Mouse (Mus musculus) layer of hippocampus, adult 9-10 months (tissue): ENCODE data around the gene Pcgf2.
"Not testable (repeated sequence)": the region's sequence is repeated elsewhere in the genome, so short reads cannot be mapped to it uniquely, and the experiment has no call there.

ENCODE experiments used
- DNase-seq: peaks from one replicate; pipeline ENCODE4 v3.0.0; 2022; ENCODE audit warnings: low spot score

Gene Pcgf2

DNA sequence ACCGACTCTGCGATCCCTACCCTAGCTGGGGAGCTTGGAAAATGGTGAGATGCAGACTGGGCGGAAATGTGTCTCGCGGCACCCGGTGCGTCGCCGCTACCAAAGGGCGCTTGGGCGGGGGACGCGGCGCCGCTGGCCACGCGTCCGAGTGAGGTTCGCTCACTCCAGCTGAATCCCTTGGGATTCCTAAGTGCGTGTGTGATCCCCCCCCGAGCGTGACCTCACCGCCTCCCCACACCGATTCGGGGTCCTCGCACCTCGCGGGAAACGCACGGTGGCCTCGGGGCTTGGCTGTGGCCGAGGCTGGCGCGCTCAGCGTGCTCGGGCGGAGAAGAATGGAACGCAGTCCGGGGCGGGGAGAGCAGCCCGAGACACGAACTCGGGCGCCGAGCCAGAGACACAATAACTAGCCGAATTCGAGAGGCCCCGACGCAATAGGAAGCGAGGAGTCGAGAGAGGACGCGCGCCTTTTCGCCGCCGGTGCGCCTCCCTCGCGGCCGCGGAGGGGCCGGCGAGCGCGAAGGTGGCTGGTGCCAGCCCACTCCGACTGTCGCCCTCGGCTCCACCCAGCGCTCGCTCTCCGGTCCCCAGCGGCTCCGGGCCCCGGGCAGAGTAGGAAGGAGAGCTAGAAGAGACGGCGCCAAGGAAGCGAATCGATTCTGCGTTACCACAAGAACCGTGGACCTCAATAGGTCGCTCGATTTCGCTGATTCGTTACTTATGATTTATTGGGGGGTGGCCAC, at the start of gene Pcgf2:
Gene Pcgf2 (minus strand): TSS at position 495 of the 743 bp plus-strand sequence.
- DNase-seq, result no peak

DNA sequence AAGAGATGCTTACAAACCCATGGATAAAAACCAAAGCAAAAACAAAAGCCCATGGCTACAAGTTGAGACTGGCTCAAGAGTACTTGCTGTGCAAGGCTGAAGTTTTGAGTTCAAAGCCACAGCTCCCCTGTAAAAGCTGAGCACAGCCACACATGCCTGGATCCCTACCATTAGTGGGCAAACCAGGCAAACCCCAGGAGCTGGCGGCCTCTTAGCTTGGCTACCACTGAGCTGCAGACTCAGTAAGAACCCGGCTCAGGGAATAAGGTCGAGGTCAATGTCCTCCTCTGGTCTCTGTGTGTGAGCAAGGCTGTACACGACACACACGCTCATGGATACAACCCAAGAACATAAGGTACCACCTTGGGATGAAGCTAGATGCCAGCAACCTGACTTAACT, 48.2 kb upstream of the Pcgf2 start:
- no peak for DNase-seq

DNA sequence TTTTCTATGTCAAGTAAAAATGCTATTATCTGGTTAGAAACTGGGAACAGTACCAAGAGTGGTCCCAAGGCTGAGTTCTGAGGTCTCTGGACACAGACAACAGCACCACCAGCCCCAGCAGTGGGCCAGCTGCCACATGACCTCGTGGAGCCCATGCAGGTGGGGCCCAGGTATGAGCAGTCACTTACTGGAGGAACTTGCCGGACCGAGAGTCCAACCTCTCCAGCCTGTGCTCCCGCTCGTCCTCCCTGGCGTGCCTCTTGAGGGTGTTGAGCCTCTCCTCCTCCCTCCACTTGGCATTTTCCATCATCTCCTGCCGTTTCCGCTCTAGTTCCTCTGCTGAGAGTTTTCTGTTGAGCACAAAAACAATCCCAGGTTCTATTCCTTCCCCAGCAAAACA, 47.5 kb upstream of the Pcgf2 start:
- no peak for DNase-seq

DNA sequence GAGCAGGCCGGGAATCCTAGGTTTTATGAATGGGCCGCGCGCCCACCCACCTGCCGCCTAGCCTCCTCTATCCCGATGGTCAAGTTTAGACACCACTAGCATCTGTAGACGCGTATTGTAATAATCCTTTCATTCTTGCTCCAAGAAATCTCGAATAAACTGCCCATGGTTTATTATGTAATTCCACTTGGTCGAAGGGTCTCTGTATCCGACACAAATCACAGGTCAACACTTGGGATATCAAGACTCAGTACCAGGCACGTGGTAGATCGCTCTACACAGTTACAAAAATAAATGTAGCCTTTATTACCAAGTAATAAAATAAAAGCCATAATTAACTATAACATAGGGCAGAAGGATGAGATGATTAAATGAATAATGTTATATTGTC, 45.0 kb upstream of the Pcgf2 start:
- no peak for DNase-seq

DNA sequence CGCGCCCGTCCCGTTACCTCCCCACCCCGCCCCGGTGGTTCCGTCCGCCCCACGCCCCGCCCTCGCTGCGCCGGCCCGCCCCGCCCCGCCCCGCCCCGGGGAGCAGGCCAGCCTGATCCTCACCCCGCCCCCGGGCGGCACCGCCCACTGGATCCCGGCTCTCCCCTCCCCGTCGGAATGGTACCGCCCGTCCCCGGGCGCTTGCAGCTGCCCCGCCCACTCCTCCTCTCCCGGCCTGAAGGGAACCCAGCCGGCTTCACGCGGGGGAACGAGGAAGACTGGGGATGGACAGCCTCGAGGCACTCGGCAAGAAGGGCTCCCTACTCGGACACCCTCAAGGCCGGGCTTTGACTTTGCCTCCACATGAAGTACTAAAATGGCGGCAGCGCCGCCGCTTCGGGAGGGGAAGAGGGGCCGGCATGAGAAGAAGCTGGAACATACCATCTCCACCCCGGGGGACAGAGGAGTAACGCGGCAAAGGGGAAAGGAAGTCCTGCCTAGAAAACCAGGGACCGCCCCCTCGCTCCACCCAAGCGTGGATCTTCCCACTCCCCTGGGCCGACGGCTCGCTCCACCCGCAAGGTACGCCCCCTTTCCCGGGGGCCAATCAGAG, 44.5 kb upstream of the Pcgf2 start:
- peak; percentile 96 for DNase-seq

DNA sequence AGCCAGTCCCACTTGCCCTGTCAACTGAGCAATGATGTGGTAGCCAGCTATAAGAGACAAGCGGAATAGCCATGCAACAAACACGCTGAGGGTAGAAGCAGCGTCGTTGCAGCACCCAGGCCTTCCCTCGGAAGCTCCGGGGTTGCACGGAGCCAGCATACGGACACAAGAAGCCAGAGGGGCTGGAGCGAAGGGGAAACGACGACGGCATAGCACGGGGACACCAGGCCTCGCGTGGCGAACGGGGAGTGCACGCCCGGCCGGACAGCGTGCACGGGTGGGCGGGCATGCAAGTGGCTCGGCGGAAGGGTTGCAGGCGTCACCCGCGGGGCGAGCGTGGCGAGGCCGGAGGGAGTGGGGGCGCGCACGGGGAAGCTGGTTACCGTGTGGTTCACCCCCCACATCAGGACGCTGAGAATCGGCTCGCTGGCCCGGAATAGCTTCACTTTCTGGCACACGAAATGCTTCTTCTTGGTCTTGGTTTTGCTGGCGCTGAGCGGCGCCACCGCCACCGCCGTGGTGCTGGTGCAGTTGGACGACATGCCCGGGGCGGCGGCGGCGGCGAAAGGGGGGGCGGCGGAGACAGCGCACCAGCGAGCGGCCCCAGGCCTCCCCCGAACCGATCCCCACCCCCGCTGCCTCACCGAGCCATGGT, 43.9 kb upstream of the Pcgf2 start, which contains the start of gene Pip4k2b:
Gene Pip4k2b (minus strand): TSS at position 642 of the 655 bp plus-strand sequence.
- no peak for DNase-seq

DNA sequence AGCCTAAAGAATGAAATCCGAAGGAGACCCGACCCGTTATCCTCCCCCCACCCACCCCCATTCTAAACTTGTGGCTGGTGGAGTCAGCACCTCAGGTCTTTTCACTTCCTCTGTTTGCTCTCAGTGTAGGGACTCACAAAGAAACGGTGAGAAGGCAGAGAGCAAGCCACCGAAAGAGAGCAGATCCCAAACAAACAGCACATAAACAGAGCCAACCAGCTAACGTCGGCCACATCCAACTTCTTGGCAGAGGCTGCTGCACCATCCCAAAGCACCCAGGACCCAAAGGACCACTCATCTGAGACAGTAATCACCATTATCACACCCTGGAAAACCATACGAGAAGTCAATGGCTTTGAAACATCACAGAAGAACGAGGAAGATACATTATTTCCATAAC, 43.1 kb upstream of the Pcgf2 start:
- DNase-seq, result no peak

DNA sequence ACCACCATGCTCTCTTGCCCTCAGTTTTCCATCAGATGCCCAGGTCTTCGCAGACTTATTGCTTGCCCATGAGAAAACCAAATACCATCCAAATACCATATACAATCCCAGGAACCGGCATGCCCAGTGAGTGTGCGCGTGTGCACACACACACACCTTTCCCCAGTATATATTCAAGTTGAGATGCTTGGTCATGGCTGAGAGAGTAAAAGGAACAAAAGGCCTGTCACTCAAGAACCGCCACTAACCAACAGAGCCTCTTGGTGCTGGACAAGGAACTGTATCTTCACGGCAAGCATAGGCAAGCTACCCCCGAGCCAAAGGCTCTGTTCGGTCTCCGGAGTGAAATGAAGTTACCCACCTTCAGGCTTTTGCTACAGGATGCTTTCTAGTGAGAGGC, 42.3 kb upstream of the Pcgf2 start:
- no peak for DNase-seq

DNA sequence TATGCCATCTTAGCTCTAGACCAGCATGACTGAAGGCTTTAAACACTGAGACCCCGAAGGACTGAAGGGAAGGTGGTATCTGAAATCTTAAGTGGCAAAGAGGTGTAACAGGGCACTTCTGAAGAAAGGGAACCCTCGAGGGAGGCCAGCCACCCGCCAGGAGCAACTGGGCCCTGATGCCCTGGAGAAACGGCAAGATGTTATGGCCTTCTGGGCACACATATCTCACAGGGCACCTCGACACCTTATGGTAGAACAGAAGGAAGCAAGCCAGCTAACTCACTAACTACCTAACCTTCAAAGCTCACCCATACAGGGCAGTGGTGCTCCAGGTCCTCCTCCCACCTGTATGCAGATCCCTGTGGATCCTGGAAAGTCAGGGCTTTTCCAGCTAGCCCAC, 41.9 kb upstream of the Pcgf2 start:
- no peak for DNase-seq

DNA sequence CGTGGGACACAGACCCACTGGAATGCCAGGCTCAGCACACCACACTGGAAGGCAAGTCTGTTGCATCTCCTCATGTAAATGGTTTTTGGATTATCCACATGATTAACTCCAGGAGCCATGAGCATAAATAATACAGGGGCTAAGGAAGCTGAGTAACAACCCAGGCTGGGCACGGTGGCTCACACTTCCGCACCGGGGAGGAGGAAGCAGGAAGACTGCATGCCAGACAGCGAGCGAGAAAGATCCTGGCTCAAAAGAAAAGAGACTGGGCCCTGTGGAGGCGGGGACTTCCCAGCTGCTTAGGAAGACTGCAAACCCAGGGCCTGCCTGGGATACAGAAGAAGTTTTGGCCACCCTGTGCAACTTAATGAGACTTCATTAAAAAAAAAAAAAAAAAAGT, 39.9 kb upstream of the Pcgf2 start:
- DNase-seq, result no peak

DNA sequence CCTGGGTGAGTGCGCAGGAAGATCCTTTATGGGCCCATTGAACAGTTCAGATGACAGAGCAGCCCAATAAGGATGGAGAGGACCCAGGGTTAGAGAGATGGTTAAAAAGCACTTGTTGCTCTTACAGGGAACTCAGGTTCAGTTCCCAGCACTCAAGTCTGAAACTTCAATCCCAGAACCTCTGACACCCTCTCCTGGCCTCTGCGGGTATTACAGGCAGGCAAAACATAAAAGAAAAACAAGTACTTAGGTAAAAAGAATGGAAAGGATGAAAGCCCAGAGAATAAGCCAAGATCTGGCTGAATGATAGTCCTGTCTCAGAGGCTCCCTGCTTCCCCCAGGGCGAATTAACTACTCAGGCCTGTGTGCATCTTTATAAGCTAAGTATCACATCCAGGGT, 38.9 kb upstream of the Pcgf2 start:
- DNase-seq, result no peak

DNA sequence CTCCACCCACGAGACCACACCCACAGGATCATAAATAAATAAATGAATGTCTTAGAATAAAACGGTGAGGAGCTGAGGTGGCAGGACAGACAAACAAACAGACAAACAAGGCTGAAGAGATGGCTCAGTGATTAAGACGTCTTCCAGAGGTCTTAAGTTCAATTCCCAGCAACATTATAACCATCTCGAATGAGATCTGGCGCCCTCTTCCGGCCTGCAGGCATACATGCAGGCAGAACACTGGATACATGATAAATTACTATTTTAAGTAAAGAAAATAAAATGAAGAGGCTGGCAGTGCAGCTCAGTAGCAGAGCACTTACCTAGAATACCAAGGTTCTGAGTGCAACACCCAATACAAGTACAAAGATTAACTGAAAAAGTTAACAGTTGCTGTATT, 38.4 kb upstream of the Pcgf2 start:
- DNase-seq, result no peak

DNA sequence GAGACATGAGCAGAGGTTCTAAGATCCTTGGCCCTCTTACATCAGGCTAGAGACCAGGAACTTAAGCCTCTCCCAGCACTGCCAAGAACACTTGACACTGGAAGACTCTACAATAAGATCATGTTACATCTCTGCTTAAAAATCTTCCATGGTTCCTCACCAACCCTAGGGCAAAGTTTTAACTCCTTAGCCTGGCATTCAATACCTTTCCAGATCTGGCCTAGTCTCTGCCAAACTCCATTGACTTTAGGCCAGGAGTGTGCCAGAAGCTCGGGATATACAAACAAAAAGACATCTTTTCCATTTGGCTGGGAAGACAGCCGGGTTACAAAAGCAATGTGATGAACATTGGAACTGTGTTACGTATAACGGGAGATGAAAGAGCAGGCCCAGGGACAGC, 37.3 kb upstream of the Pcgf2 start:
- DNase-seq, result no peak

DNA sequence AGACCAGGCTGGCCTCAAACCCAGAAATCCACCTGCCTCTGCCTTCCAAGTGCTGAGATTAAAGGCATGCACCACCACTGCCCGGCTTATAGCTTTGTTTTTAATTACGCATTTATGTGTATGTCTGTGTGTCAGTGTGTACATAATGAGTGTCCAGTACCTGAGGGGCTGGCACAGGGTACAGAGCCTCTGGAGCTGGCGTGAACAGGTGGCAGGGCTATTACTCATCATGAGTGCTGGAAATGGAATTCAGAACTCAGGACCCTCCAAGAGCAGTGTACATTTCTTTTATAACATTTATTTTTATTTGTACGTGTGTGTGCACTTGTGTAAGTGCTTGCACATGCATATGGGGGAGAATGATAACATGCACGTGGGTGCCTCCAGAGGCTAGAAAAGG, 36.3 kb upstream of the Pcgf2 start:
- no peak for DNase-seq

DNA sequence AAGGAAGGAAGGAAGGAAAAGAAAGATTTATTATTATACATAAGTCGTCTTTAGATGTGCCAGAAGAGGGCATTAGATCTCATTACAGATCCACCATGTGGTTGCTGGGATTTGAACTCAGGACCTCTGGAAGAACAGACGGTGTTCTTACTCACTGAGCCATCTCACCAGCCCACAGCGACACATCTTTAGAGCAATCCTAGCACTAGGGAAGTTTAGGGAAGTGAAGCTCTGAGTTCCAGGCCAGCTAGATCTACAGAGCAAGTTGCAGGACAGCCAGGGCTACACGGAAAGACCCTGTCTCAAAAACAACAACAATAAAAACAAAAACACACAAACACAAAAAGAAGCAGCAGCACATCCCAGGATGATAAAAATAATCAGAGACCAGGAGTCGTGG, 34.5 kb upstream of the Pcgf2 start:
- not testable (repeated sequence) for DNase-seq

DNA sequence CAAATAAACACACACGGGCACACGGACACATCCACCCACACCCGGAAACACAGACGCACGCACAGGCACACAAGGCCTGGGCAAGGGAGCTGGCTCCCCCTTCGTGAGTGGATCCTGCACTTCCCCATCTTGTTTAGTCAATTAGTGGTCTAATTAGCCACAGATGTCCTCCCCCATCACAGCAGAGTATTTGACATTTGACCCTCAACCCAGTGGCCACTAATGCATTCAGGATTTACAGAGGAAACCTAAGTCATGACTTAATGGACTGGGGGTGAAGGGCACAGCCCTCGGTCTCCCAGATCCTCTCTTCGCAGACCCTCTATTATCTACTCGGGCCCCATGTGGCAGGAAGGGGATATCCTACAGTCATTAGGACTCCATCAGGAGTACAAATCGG, 33.4 kb upstream of the Pcgf2 start:
- no peak for DNase-seq

DNA sequence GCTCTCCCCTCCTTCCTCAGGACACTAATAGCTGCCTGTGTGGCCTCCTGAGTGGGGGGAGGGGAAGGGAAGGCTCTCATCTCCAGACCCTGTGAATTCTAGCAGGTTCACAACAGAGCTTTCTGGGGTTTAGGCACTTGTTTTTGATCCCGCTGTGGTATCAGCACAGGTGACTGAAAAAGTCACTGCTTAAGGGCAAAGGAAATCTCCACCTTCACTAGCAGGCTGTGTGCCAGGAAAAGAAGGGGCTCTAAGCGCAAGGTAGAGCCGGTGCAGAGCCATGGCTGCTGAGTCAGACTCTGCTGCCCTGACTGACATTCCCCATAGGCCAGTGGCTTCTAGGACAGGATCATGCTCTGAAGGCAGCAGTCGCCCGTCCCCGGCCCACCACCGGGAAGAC, 28.4 kb upstream of the Pcgf2 start:
- DNase-seq, result no peak

DNA sequence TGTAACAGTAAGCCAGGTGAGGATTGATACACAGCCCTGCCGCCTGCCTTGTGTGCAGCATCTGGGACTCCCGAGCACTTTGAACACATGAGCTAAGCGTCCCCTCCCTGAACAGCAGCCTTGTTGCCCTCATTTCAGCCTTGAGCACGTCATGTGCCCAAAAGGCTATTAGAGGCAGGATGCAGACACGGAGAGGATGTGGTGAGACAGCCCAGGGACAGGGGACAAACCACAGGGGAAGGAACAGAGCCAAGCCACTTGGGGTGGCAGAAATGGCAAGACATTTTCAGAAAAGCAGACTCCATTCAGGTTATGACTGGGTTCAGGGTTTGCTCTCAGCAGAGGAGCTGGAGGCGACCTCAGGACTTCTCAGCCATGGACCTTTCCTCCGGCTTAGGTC, 28.0 kb upstream of the Pcgf2 start:
- no peak for DNase-seq

DNA sequence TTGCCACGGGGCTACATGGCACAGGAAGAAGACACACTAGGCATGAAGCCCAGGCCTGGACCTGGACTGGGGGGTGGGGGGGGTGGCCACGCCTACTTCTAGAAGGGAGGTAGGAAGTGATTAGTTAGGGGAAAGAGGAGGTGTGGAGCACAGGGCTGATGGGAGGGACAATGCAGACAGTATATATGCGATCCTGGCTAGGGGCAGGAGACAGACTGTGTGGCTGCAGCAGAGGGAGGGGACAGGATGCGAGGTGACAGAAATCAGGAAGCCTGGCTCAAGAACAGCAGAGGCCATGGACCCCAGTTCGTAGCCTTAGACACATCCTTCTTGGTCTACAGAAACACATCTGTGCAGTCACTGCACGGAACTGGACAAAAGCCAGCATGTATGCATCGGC, 23.4 kb upstream of the Pcgf2 start:
- DNase-seq, result no peak

DNA sequence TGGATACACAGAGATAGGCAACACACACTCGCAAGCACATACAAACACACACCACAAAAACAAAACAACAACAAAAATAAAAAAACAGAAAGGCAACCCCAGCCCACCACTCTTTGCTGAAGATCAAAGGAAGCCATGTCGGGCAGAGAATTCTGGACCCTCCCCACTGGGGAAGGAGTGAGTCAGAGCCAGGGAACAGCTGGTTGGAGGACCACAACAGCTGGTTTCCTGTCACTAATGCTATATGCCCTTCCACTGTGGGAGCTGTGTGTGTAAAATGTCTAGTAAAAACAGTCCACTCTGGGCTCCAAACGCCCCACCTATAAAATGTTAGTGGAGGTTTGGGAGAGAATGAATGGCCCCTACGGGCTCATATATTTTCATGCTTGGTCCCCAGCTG, 21.0 kb upstream of the Pcgf2 start:
- DNase-seq, result no peak

DNA sequence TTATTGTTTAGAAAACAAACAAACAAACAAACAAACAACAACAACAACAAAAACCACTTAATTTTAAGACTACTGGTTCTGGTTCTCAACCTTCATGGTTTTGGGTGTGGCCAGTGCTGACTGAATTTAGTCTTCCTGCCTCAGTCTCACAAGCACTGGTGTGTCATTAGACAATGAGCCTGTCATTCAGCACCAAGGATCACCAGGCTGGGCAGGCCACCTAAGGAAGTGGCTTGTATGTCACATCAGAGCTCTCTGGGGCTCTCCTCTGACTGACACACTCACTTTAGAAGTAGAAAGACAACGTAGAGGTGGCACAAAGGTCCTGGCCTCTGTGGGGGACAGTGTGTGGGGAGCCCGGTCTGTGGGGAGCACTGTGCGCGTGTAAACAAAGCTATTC, 18.7 kb upstream of the Pcgf2 start:
- DNase-seq, result no peak

DNA sequence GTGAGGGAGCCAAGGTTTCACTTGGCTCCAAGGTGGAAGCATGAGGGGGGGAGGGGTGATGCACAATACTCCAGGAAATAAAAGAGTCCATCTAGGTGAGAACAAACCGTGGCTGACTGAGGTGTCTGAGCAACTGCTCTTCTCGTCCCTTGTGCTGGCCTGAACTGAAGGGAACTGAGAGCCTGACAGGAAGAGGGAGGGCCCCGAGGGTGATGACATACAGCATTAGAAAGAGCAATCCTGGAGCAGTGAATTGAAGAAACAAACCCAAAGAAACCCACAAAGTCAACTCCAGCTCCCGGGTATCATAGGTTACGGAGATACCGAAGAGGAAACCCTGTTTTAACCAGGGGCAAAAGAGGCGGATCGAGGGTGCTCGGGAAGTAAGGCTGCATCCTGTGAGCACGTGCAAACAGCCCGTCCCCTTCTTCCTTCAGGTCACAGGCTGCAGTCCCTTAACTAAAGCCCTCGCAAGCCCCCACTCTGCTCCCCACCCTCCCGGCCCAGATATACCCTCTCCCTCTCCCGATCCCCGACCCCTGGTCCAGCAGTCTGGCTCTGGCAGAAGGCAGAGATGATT, 18.1 kb upstream of the Pcgf2 start:
- no peak for DNase-seq
